Mouse (Mus musculus) midbrain, embryonic 16.5 days (tissue): ENCODE results near the gene Krt79. TPM values are rescaled to one million over a fixed set of nuclear protein-coding genes. Genes with fewer than 3 reads are reported as not detected.

Source experiments
- ATAC-seq: fragments of 200-750 bp; cut with Nextera tagmentation; 2 replicates; pipeline ENCODE4 v1.8.0; 2017; ENCODE audit warnings: moderate TSS enrichment
- H3K27ac ChIP-seq: fragments of 300-500 bp; sonication (generic); 2 replicates; pipeline ENCODE4 v1.5.1; 2014; ENCODE audit warnings: mild to moderate bottlenecking, low read length, mixed read lengths
- H3K27me3 ChIP-seq: fragments of 300-500 bp; sonication (generic); 2 replicates; pipeline ENCODE4 v1.6.1; 2014; ENCODE audit warnings: low read depth, low read length, mixed read lengths; ENCODE audit not compliant: control insufficient read depth, insufficient read depth
- H3K36me3 ChIP-seq: fragments of 300-500 bp; sonication (generic); 2 replicates; pipeline ENCODE4 v1.6.1; 2014; ENCODE audit warnings: mild to moderate bottlenecking, low read length, moderate library complexity, mixed read lengths; ENCODE audit not compliant: control insufficient read depth, insufficient read depth
- H3K4me1 ChIP-seq: fragments of 300-500 bp; sonication (generic); 2 replicates; pipeline ENCODE4 v1.6.1; 2014; ENCODE audit warnings: mild to moderate bottlenecking, low read length, mixed read lengths; ENCODE audit not compliant: control insufficient read depth, insufficient read depth
- H3K4me2 ChIP-seq: fragments of 300-500 bp; sonication (generic); 2 replicates; pipeline ENCODE4 v1.6.1; 2014; ENCODE audit warnings: mild to moderate bottlenecking, low read length, mixed read lengths
- H3K4me3 ChIP-seq: fragments of 300-500 bp; sonication (generic); 2 replicates; pipeline ENCODE4 v1.5.1; 2014; ENCODE audit warnings: low read depth, mild to moderate bottlenecking, low read length, moderate library complexity, mixed read lengths
- H3K9ac ChIP-seq: fragments of 300-500 bp; sonication (generic); 2 replicates; pipeline ENCODE4 v1.6.1; 2014; ENCODE audit warnings: low read depth, low read length, mixed read lengths
- H3K9me3 ChIP-seq: fragments of 300-500 bp; sonication (generic); replicated peaks from 2 replicates; pipeline ENCODE4 v1.6.1; 2014; ENCODE audit warnings: mild to moderate bottlenecking, low read length, mixed read lengths; ENCODE audit not compliant: control insufficient read depth, poor library complexity, severe bottlenecking
- WGBS: fragments of 180-500 bp; shearing (Covaris S2); extraction: QIAGEN DNeasy Blood & Tissue Kit; methylation state at CpG from one replicate; pipeline ENCODE4 v1.1.7; 2014; 5-methylcytosine and 5-hydroxymethylcytosine counted together
- polyA plus RNA-seq: library from polyadenylated mRNA; unstranded; fragments of >200 nt; fragmentation: Nextera tagmentation; extraction: Ambion mirVana; gene quantifications from 2 replicates; pipeline ENCODE4 v1.2.1, GENCODE M21; 2015

The Krt79 gene
- 0.25 and 0.51 TPM in 2 replicates for polyA plus RNA-seq

DNA sequence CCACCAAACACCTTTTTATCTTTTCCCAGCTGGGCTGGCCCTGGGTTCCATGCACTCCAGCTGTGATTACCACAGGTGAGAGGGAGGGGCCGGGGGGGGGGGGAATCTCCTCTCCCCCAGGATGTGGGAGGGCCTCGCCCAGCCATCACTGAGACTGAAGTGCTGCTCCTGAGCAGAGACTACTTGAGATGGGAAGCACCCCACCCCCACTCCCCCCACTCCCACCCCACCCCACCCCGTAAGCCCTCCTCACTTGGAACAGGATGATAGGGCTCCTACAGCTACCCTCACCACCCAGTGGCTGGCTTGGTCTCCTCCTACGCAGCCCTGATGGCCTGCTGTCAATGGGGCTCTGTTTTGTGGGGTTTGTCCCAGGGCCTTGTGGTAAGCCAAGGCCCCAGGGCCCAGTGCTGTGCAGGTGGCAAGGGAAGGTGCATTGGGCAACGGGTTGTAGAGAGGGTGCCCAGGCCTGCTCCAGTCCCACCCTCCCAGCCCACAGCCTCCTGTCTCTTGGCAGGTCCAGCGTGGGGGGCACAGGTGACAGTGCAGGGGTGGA is at the start of gene Krt79:
Gene Krt79, minus strand, starts transcription at position 51 of the 556 bp plus-strand sequence.
- H3K9ac ChIP-seq = no peak within 1 kb of the TSS
- 62% methylated on average over 6 of the region's 6 CpGs for WGBS
- H3K4me1 ChIP-seq = no peaks in the 10 kb centered on the region
- no peaks in the 10 kb centered on the region for H3K36me3 ChIP-seq
- H3K9me3 ChIP-seq = no peaks in the 10 kb centered on the region
- no peak within 1 kb of the TSS for H3K4me3 ChIP-seq
- no peak within 1 kb of the TSS for H3K4me2 ChIP-seq
- H3K27me3 ChIP-seq = no peaks in the 10 kb centered on the region
- H3K27ac ChIP-seq = no peak within 1 kb of the TSS
- no peak for ATAC-seq

GRCm38 (mm10) chr15:101988714-101989113 is 48.6 kb upstream of the Krt79 start:
- H3K36me3 ChIP-seq = no peaks in the 10 kb centered on the region
- no peaks in the 10 kb centered on the region; the same call in 1 of the 2 replicates for H3K4me1 ChIP-seq
- H3K4me3 ChIP-seq = no peak overlapping the region
- no peak overlapping the region for H3K4me2 ChIP-seq
- H3K27ac ChIP-seq = no peak overlapping the region
- no peaks in the 10 kb centered on the region for H3K9me3 ChIP-seq
- WGBS = 70% methylated on average over 8 of the region's 8 CpGs
- H3K27me3 ChIP-seq = peaks cover 6% of the 10 kb centered on the region; the same call in 1 of the 2 replicates
- no peak for ATAC-seq
- H3K9ac ChIP-seq = no peak overlapping the region

GRCm38 (mm10) chr15:101988119-101988518 is 48.0 kb upstream of the Krt79 start:
- peaks cover 6% of the 10 kb centered on the region; the same call in 1 of the 2 replicates for H3K27me3 ChIP-seq
- H3K9me3 ChIP-seq = no peaks in the 10 kb centered on the region
- no peak overlapping the region for H3K27ac ChIP-seq
- no peak overlapping the region for H3K9ac ChIP-seq
- no peaks in the 10 kb centered on the region; the same call in 1 of the 2 replicates for H3K4me1 ChIP-seq
- 0% methylated on average over 10 of the region's 10 CpGs for WGBS
- ATAC-seq = no peak
- no peaks in the 10 kb centered on the region for H3K36me3 ChIP-seq
- no peak overlapping the region for H3K4me2 ChIP-seq
- no peak overlapping the region for H3K4me3 ChIP-seq

DNA sequence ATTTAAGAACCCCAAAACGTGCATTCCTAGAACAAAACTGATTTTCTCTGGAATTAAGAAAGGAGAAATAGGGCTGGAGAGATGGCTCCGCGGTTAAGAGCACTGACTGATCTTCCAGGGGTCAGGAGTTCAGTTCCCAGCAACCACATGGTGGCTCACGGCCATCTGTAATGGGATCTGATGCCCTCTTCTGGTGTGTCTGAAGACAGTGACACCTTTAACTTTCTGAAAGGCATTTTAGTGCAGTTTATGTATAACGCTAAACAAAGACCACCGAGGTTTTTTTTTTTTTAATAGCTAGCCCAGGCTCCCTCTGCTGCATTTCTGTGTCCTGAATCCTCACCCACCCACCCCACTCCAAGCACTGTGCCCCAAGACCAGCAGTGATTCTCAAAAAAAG is 44.6 kb upstream of the Krt79 start:
- ATAC-seq = no peak
- WGBS = 20% methylated on average over 6 of the region's 6 CpGs
- Histone ChIP-seq H3K36me3 (no peaks in the 10 kb centered on the region), H3K4me1 (no peaks in the 10 kb centered on the region; the same call in 1 of the 2 replicates), H3K4me2 (no peak overlapping the region; the same call in 1 of the 2 replicates), H3K9me3 (no peaks in the 10 kb centered on the region), H3K4me3 (no peak overlapping the region), H3K27me3 (no peaks in the 10 kb centered on the region), H3K27ac (no peak overlapping the region; the same call in 1 of the 2 replicates), H3K9ac (0 out of 2 replicates have a peak overlapping the region, but pooled peaks have one; percentile 2)

GRCm38 (mm10) chr15:101983949-101984601 is 44.0 kb upstream of the Krt79 start:
- peak overlapping the region; percentile 42; the same call in 1 of the 2 replicates for H3K9ac ChIP-seq
- no peaks in the 10 kb centered on the region; the same call in 1 of the 2 replicates for H3K4me1 ChIP-seq
- H3K36me3 ChIP-seq = no peaks in the 10 kb centered on the region
- H3K4me3 ChIP-seq = peak overlapping the region; percentile 29
- 2% methylated on average over 15 of the region's 15 CpGs for WGBS
- peak overlapping the region; percentile 78 for H3K27ac ChIP-seq
- ATAC-seq = peak; percentile 97
- no peaks in the 10 kb centered on the region for H3K9me3 ChIP-seq
- peak overlapping the region; percentile 53 for H3K4me2 ChIP-seq
- H3K27me3 ChIP-seq = no peaks in the 10 kb centered on the region

GRCm38 (mm10) chr15:101983315-101983948 is 43.3 kb upstream of the Krt79 start:
- Histone ChIP-seq H3K4me3 (no peak overlapping the region; the same call in 1 of the 2 replicates), H3K9ac (peak overlapping the region; percentile 42; the same call in 1 of the 2 replicates), H3K27ac (peak overlapping the region; percentile 78), H3K27me3 (no peaks in the 10 kb centered on the region), H3K36me3 (no peaks in the 10 kb centered on the region), H3K4me1 (no peaks in the 10 kb centered on the region; the same call in 1 of the 2 replicates), H3K9me3 (no peaks in the 10 kb centered on the region), H3K4me2 (peak overlapping the region; percentile 53)
- 85% methylated on average over 13 of the region's 13 CpGs for WGBS
- ATAC-seq = no peak

- H3K9me3 ChIP-seq = no peaks in the 10 kb centered on the region
- 81% methylated on average over 6 of the region's 6 CpGs for WGBS
- no peak overlapping the region for H3K27ac ChIP-seq
These were observed 40.7 kb upstream of the Krt79 start for GRCm38 (mm10) chr15:101980849-101981248.

GRCm38 (mm10) chr15:101977043-101977726 is 37.1 kb upstream of the Krt79 start:
- 2% methylated on average over 38 of the region's 39 CpGs for WGBS
- Histone ChIP-seq H3K4me1 (peaks cover 7% of the 10 kb centered on the region), H3K36me3 (no peaks in the 10 kb centered on the region), H3K27me3 (no peaks in the 10 kb centered on the region), H3K27ac (no peak overlapping the region), H3K9ac (peak overlapping the region; percentile 78), H3K9me3 (no peaks in the 10 kb centered on the region), H3K4me3 (peak overlapping the region; percentile 43), H3K4me2 (peak overlapping the region; percentile 88)
- peak; percentile 69 for ATAC-seq

More at GRCm38 (mm10) chr15:101980849-101981248, 40.7 kb upstream of the Krt79 start:
- H3K4me3 ChIP-seq = no peak overlapping the region
- H3K4me2 ChIP-seq = no peak overlapping the region
- H3K36me3 ChIP-seq = no peaks in the 10 kb centered on the region
- H3K27me3 ChIP-seq = no peaks in the 10 kb centered on the region
- ATAC-seq = no peak
- H3K9ac ChIP-seq = no peak overlapping the region
- peaks cover 5% of the 10 kb centered on the region for H3K4me1 ChIP-seq
